Mouse (Mus musculus): ENCODE results near the gene Gcnt7.

DNA sequence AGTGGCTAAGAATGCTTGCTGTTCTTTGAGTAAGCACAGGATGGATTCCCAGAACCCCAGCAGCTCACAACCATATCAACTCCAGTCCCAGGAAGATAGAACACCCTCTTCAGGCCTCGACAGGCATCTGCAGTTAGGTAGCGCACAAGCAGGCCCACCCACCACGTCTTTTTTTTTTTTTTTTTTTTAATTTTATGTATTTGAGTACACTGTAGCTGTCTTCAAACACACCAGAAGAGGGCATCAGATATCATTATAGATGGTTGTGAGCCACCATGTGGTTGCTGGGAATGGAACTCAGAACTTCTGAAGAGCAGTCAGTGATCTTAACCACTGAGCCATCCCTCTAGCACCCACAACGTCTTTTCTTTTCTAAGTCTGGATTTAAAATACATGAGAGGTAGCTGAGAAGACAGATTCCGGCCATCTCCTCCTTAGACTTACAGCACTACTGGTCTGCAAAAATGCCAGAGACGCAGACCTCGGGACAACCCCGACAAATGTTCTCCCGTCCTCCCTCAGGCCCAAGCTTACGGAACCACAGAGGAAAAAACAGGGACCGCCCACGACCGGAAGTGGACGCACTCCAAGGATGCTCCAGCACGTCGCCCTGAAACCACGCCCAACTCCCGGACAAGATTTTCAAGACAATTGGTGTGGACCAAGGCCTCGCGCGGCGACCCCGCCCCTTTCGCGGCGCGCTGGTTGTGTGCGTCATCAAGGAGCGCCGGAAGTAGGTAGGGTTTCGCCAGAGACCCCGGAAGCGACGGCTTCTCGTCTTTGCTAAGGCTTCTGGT is 18.4 kb downstream of the Gcnt7 start, which contains the start of gene Rtf2:
- TF ChIP-seq CTCF (conservative IDR thresholded peaks at IDR 0.05; ENCODE audit: low read length) (no peak), POU5F1 (IDR thresholded peaks at IDR 0.05; ENCODE audit: borderline replicate concordance, low read length) (no peak), NANOG (IDR thresholded peaks at IDR 0.05; ENCODE audit: borderline replicate concordance, low read length) (no peak)
